Mouse (Mus musculus) spleen, adult 2 months (tissue): ENCODE results near the gene Pacrg.

ENCODE experiments used
- CTCF ChIP-seq: fragments of 200-500 bp; IDR thresholded peaks from 2 replicates; pipeline ENCODE4 v1.5.1; 2011; ENCODE audit warnings: mild to moderate bottlenecking, inconsistent platforms; ENCODE audit not compliant: insufficient read depth, insufficient read length, insufficient replicate concordance; ENCODE audit errors: extremely low read depth
- POLR2A ChIP-seq: fragments of 200-500 bp; IDR thresholded peaks from 2 replicates; pipeline ENCODE4 v1.6.1; 2011; ENCODE audit warnings: low read depth, low read length, inconsistent platforms

DNA sequence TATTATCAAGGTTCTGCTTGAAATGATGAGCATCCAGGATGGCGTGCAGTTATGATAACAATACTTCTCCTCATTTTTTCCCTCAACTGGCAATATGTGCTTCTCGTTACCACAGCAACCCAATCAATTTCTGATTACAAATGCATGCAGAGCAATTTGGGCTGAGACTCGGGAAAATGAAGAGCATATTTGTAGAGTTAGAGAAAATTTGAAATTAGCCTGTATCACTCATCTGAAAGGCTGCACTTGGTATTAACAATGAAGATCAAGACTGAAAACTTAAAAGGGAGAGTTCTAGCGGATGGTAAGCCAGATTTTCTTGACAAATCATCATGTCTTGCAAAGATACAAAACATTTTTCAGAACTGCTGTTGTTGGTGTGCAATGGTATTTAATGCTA is 21.1 kb downstream of the Pacrg start:
- TF ChIP-seq POLR2A (no peak), CTCF (no peak)
